Mouse (Mus musculus): ENCODE measurements around the gene Zfp790.

DNA sequence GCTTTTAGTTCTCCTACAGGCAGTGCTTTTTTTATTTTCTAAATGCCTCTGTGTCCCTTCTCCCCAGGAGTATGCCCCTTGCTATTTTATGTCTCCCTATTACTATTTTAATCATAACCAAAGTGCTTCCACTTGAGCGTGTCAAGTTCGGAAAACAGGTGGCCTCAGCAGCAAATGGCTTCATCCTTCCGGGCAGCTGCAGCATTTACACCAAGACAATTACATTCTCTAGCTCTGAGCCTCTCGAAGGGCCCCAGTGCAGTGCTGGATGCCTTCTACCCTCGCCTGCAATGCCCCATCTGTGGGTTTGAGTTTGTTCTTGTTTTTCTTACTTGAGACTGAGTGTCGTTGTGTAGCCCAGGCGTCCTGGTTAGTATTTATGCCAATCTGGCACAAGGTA, 42.4 kb upstream of the Zfp790 start:
- TF ChIP-seq CTCF (IDR thresholded peaks at IDR 0.05) (no peak), EP300 (IDR thresholded peaks at IDR 0.05) (no peak)
